Mouse (Mus musculus) liver, embryonic 13.5 days (tissue): ENCODE results near the gene Tmed3. TPM values are rescaled to one million over a fixed set of nuclear protein-coding genes. Genes with fewer than 3 reads are reported as not detected.
A peak's percentile ranks its signal among the peaks of the same experiment; 100 is the strongest.

ENCODE experiments used
- ATAC-seq: fragments of 200-750 bp; cut with Nextera tagmentation; 2 replicates; pipeline ENCODE4 v1.8.0; 2017; ENCODE audit warnings: low read depth, mild to moderate bottlenecking, moderate number of reproducible peaks, moderate library complexity
- DNase-seq: peaks from one replicate; pipeline ENCODE4 v3.0.0; 2022
- H3K27ac ChIP-seq: fragments of 300-500 bp; sonication (generic); 2 replicates; pipeline ENCODE4 v1.5.1; 2015; ENCODE audit warnings: moderate library complexity, mild to moderate bottlenecking, inconsistent platforms
- H3K27me3 ChIP-seq: fragments of 300-500 bp; sonication (generic); 2 replicates; pipeline ENCODE4 v1.6.1; 2015; ENCODE audit warnings: mild to moderate bottlenecking, inconsistent platforms
- H3K36me3 ChIP-seq: fragments of 300-500 bp; sonication (generic); 2 replicates; pipeline ENCODE4 v1.6.1; 2015; ENCODE audit warnings: mild to moderate bottlenecking, inconsistent platforms
- H3K4me1 ChIP-seq: fragments of 300-500 bp; sonication (generic); replicated peaks from 2 replicates; pipeline ENCODE4 v1.6.1; 2015; ENCODE audit warnings: inconsistent platforms
- H3K4me2 ChIP-seq: fragments of 300-500 bp; sonication (generic); 2 replicates; pipeline ENCODE4 v1.6.1; 2015; ENCODE audit warnings: inconsistent platforms, mild to moderate bottlenecking, moderate library complexity
- H3K4me3 ChIP-seq: fragments of 300-500 bp; sonication (generic); replicated peaks from 2 replicates; pipeline ENCODE4 v1.5.1; 2015; ENCODE audit warnings: mild to moderate bottlenecking, inconsistent platforms
- H3K9ac ChIP-seq: fragments of 300-500 bp; sonication (generic); 2 replicates; pipeline ENCODE4 v1.6.1; 2015; ENCODE audit warnings: mild to moderate bottlenecking, inconsistent platforms
- H3K9me3 ChIP-seq: fragments of 300-500 bp; sonication (generic); replicated peaks from 2 replicates; pipeline ENCODE4 v1.6.1; 2016; ENCODE audit warnings: inconsistent platforms
- WGBS: fragments of 180-500 bp; shearing (Covaris S2); methylation state at CpG from one replicate; pipeline ENCODE4 v1.1.7; 2015; ENCODE audit not compliant: insufficient replicate concordance; 5-methylcytosine and 5-hydroxymethylcytosine counted together
- polyA plus RNA-seq: library from polyadenylated mRNA; unstranded; fragments of >200 nt; fragmentation: Nextera tagmentation; extraction: Ambion mirVana; gene quantifications from 2 replicates; pipeline ENCODE4 v1.2.1, GENCODE M21; 2015

The Tmed3 gene
- polyA plus RNA-seq, 1 experiment from 2014 or later, result 39.7 TPM

GRCm38 (mm10) chr9:89687503-89688226 lies 17.2 kb downstream of the Tmed3 start:
- no peak overlapping the region for H3K4me2 ChIP-seq
- no peaks in the 10 kb centered on the region for H3K27me3 ChIP-seq
- no peaks in the 10 kb centered on the region for H3K9me3 ChIP-seq
- no peak for ATAC-seq
- no peak overlapping the region for H3K9ac ChIP-seq
- WGBS, result 44% methylated on average over 10 of the region's 10 CpGs
- H3K4me3 ChIP-seq, result no peak overlapping the region
- no peaks in the 10 kb centered on the region for H3K36me3 ChIP-seq
- DNase-seq, result no peak
- no peak overlapping the region for H3K27ac ChIP-seq
- no peaks in the 10 kb centered on the region for H3K4me1 ChIP-seq

DNA sequence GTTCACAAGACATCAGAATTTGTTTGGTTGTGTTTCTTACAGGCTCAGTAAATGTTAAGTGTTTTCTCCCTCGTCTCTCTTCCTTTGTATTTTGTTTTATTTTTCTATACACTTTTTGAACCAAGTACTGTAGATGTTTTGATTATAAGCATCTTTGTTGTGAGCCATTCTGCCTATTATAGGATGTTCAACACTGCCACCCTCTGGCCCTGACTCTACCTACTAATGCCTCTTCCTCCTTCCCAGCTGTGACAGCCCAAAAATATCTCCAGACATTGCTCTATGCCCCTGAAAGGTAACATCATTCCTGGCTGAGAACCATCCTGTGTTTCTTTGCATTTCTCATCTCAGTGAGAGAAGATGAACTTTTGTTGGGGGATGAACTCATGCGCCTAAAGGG lies 18.6 kb downstream of the Tmed3 start:
- H3K9ac ChIP-seq, result no peak overlapping the region
- H3K9me3 ChIP-seq, result no peaks in the 10 kb centered on the region
- ATAC-seq, result no peak
- no peaks in the 10 kb centered on the region for H3K27me3 ChIP-seq
- DNase-seq, result no peak
- no peak overlapping the region for H3K4me3 ChIP-seq
- 42% methylated on average over 2 of the region's 2 CpGs for WGBS
- no peaks in the 10 kb centered on the region for H3K36me3 ChIP-seq
- H3K4me1 ChIP-seq, result no peaks in the 10 kb centered on the region
- no peak overlapping the region for H3K27ac ChIP-seq
- H3K4me2 ChIP-seq, result no peak overlapping the region

- ATAC-seq (no peak), DNase-seq (no peak)
- Histone ChIP-seq H3K9me3 (no peaks in the 10 kb centered on the region), H3K4me2 (no peak overlapping the region), H3K27ac (no peak overlapping the region), H3K4me1 (no peaks in the 10 kb centered on the region), H3K27me3 (no peaks in the 10 kb centered on the region), H3K9ac (no peak overlapping the region), H3K36me3 (no peaks in the 10 kb centered on the region), H3K4me3 (no peak overlapping the region)
- WGBS, result 46% methylated on average over 1 of the region's 1 CpGs
Measured at GRCm38 (mm10) chr9:89678974-89679373, 25.9 kb downstream of the Tmed3 start.

DNA sequence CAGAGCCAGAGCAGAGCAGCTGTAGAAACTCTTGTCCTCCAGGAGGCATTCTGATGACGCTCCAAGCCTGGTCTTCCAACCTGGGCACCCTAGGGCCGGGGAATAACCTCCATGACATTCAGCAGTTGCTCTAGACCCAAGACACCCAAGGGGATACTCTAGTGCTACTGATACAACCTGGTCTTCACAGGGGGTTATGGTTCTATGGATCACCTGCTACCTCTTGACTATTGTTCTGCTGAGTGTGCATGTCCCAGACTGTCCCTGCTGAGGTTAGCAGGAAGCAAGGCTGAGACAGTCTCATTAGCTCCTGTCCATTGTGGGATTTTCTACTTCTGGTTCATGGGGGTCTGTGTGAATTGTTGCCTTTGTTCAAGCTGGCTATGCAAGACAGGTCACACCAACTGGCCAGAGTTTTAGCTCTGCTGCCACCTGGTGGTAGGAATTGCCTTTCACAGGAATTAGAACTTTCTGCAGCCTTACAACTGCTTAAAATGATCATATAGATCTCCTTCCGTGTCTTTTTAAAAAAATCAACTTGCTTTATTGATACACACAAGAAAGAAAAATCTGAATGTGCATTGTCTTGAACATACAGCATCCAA lies 30.8 kb downstream of the Tmed3 start:
- Histone ChIP-seq H3K4me2 (no peak overlapping the region), H3K9me3 (no peaks in the 10 kb centered on the region), H3K4me3 (no peak overlapping the region), H3K27ac (no peak overlapping the region), H3K9ac (no peak overlapping the region), H3K4me1 (no peaks in the 10 kb centered on the region), H3K27me3 (no peaks in the 10 kb centered on the region), H3K36me3 (no peaks in the 10 kb centered on the region)
- DNase-seq (peak; percentile 17), ATAC-seq (no peak)
- 33% methylated on average over 3 of the region's 3 CpGs for WGBS

DNA sequence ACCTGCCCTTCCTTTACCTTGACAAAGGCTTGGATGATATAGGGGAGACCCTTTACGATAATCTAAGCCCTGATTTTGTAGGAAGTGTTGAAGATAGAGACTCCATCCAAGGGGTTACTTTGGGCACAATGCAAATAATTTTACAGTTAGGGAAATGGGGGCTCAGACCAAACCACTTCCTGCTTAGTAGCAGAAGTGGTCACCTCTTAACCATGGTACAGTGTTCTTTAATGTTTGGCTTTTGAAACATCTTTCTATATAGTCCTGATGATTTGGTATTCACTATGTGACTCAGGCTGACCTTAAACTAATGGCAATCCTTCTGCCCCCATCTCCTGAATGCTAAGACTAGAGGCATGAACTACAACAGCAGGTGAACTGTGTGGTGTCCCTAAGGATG lies 31.5 kb downstream of the Tmed3 start:
- 63% methylated on average over 1 of the region's 1 CpGs for WGBS

DNA sequence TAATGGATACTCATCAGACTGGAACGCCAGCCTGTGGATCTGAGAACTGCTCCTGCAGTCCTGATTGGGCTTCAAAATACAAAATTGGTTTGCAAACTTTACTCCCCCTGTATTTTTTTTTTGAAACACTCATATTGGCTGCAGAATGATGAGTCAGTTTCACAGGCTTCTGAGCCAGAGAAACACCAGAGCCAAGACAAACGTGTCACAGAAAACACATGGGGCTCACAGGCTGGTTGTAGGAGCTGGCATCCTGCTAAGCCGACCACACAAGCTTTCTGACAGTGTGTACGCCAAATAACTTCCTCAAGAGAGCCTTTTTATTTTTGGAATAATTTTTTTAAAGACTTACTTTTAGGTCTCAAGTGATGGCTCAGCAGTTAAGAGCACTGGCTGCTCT lies 35.0 kb downstream of the Tmed3 start:
- DNase-seq (no peak), ATAC-seq (no peak)
- Histone ChIP-seq H3K4me3 (no peak overlapping the region), H3K4me2 (no peak overlapping the region), H3K9ac (no peak overlapping the region), H3K36me3 (no peaks in the 10 kb centered on the region), H3K9me3 (no peaks in the 10 kb centered on the region), H3K27me3 (no peaks in the 10 kb centered on the region), H3K27ac (no peak overlapping the region), H3K4me1 (no peaks in the 10 kb centered on the region)
- 52% methylated on average over 4 of the region's 4 CpGs for WGBS

More for the DNA sequence above, 31.5 kb downstream of the Tmed3 start:
- Histone ChIP-seq H3K9ac (no peak overlapping the region), H3K27me3 (no peaks in the 10 kb centered on the region), H3K27ac (no peak overlapping the region), H3K4me3 (no peak overlapping the region), H3K36me3 (no peaks in the 10 kb centered on the region), H3K9me3 (no peaks in the 10 kb centered on the region), H3K4me1 (no peaks in the 10 kb centered on the region), H3K4me2 (no peak overlapping the region)
- DNase-seq (no peak), ATAC-seq (no peak)

DNA sequence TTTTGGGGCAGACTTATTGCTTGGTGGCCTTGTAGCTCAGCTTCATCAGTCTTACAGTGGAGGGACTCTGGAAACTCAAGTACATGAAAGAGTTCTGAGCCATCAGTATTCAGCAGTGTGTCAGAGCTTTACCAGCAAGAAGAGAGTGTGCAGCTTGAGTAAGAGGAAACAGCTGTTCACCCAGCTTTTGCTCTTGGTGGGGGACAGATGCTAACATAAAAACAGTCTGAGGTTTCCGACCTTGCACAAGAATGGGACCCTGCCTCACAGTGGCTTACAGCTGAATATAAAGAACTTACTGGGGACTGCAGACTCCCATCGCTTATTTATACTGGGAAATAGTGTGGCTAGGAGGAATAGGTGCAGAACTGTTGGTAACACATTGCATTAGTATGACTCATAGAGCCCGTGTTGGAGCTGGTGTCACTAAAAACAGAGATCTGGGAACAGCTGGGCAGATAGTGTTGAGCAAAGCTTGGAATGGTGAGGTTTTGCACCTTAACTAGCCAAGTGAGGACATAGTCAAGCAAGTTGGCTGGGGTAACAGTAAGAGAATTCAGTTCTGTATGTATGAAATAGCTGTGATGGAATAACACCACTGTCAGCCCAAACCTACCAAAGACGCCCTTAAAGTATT lies 37.4 kb downstream of the Tmed3 start:
- DNase-seq, result no peak
- no peak overlapping the region for H3K4me2 ChIP-seq
- ATAC-seq, result no peak
- H3K27me3 ChIP-seq, result no peaks in the 10 kb centered on the region
- no peaks in the 10 kb centered on the region for H3K9me3 ChIP-seq
- no peak overlapping the region for H3K27ac ChIP-seq
- no peak overlapping the region for H3K9ac ChIP-seq
- no peak overlapping the region for H3K4me3 ChIP-seq
- no peaks in the 10 kb centered on the region for H3K4me1 ChIP-seq
- H3K36me3 ChIP-seq, result no peaks in the 10 kb centered on the region
- WGBS, result 39% methylated on average over 4 of the region's 4 CpGs

- 71% methylated on average over 6 of the region's 6 CpGs for WGBS
- DNase-seq, result no peak
- H3K9me3 ChIP-seq, result no peaks in the 10 kb centered on the region
- H3K4me3 ChIP-seq, result no peak overlapping the region
- no peak for ATAC-seq
- H3K9ac ChIP-seq, result no peak overlapping the region
- no peaks in the 10 kb centered on the region for H3K27me3 ChIP-seq
- no peak overlapping the region for H3K27ac ChIP-seq
- no peaks in the 10 kb centered on the region for H3K36me3 ChIP-seq
- no peaks in the 10 kb centered on the region for H3K4me1 ChIP-seq
- H3K4me2 ChIP-seq, result no peak overlapping the region
Measured at GRCm38 (mm10) chr9:89650913-89651312, 54.0 kb downstream of the Tmed3 start.

Other genes starting within 250 kb of the Tmed3 start
- gene Minar1, start 81.9 kb downstream of the Tmed3 start, polyA plus RNA-seq, result not detected in 2 replicates
- gene Ankrd34c, start 33.4 kb upstream of the Tmed3 start, polyA plus RNA-seq, result not detected in 2 replicates
- gene Rasgrf1, start 204.8 kb upstream of the Tmed3 start, polyA plus RNA-seq, result not detected in 2 replicates